ENCODE assay signal across 10 mouse cellular contexts in the genomic region with DNA sequence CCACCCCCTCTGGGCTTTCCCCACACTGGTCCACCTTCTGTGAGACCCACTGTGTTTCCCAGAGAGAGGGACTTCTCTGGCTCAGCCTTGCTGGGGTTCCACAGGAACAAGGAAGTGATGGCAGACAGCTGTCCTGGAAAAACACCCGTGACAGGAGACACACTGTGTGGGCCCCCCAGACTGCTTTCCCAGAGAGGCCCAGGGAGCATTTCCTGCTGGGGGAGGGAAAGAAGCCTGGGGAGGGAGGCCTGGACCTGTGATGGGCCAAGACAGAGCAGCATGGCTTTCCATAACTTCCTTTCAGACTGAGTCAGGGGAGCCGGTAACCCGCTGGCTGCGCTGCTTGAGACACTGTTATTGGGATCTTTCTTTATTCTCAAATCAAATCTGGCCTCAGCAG. TPM values are rescaled to one million over a fixed set of nuclear protein-coding genes. Genes with fewer than 3 reads are reported as not detected.
DNase-seq lines count a peak whose midpoint lies in the region; ATAC-seq and TF ChIP-seq lines count a peak whose summit lies in the region.
"Had no signal": no experiment of that assay in that cellular context is flagged by ENCODE, and none has a peak within 500 bp of the region (broad histone marks: within the 10 kb centered on the region; RNA-seq: fewer than 3 reads in every experiment).

No protein-coding gene starts in this region.

- peak overlapping the region; percentile 17; the same call in 1 of the 2 replicates for H3K4me3 ChIP-seq in gastrocnemius, adult 2 months
- no peak overlapping the region for H3K4me3 ChIP-seq in embryonic facial prominence, embryonic 12.5 days
- no peak overlapping the region for H3K4me3 ChIP-seq in heart, embryonic 16.5 days (ENCODE audit: low read length)
- H3K4me3 ChIP-seq in limb, embryonic 12.5 days (replicated peaks): no peak overlapping the region
- H3K4me3 ChIP-seq in layer of hippocampus, adult 2 months: no peak overlapping the region

- ATAC-seq in embryonic facial prominence, embryonic 12.5 days (ENCODE audit: insufficient number of reproducible peaks, insufficient read depth, low FRiP score, low TSS enrichment): no peak
- peak; percentile 46 for ATAC-seq in heart, embryonic 16.5 days (replicated peaks; ENCODE audit: extremely low read depth, insufficient read depth, low FRiP score)
- ATAC-seq in limb, embryonic 12.5 days (ENCODE audit: insufficient number of reproducible peaks, insufficient read depth, low FRiP score, low TSS enrichment, low read depth): no peak
- ATAC-seq in monocyte, adult 5-6 weeks (replicated peaks; ENCODE audit: insufficient number of reproducible peaks, low FRiP score, low TSS enrichment, poor library complexity, severe bottlenecking): no peak

- no peaks in the 10 kb centered on the region for H3K27me3 ChIP-seq in embryonic facial prominence, embryonic 12.5 days
- H3K27me3 ChIP-seq in heart, embryonic 16.5 days (ENCODE audit: control insufficient read depth, insufficient read depth, low read length): no peaks in the 10 kb centered on the region
- H3K27me3 ChIP-seq in limb, embryonic 12.5 days: no peaks in the 10 kb centered on the region

- H3K4me2 ChIP-seq in embryonic facial prominence, embryonic 12.5 days (replicated peaks): no peak overlapping the region
- H3K4me2 ChIP-seq in heart, embryonic 16.5 days (ENCODE audit: low read depth, low read length): no peak overlapping the region
- H3K4me2 ChIP-seq in limb, embryonic 12.5 days: no peak overlapping the region

- no peak overlapping the region for H3K9ac ChIP-seq in embryonic facial prominence, embryonic 12.5 days
- no peak overlapping the region for H3K9ac ChIP-seq in heart, embryonic 16.5 days (ENCODE audit: low read length)
- H3K9ac ChIP-seq in limb, embryonic 12.5 days (replicated peaks): no peak overlapping the region; the same call in 1 of the 2 replicates

- 37% methylated on average over 4 of the region's 4 CpGs for WGBS in embryonic facial prominence, embryonic 12.5 days
- 48% methylated on average over 4 of the region's 4 CpGs for WGBS in heart, embryonic 16.5 days
- 61% methylated on average over 4 of the region's 4 CpGs for WGBS in limb, embryonic 12.5 days

- no peaks in the 10 kb centered on the region for H3K9me3 ChIP-seq in embryonic facial prominence, embryonic 12.5 days
- H3K9me3 ChIP-seq in heart, embryonic 16.5 days (replicated peaks; ENCODE audit: control insufficient read depth, low read length): no peaks in the 10 kb centered on the region
- H3K9me3 ChIP-seq in limb, embryonic 12.5 days: no peaks in the 10 kb centered on the region

- H3K4me1 ChIP-seq in embryonic facial prominence, embryonic 12.5 days: peaks cover 68% of the 10 kb centered on the region
- peaks cover 43% of the 10 kb centered on the region for H3K4me1 ChIP-seq in heart, embryonic 16.5 days (ENCODE audit: control insufficient read depth, insufficient read depth, low read length)
- H3K4me1 ChIP-seq in limb, embryonic 12.5 days (replicated peaks): peaks cover 64% of the 10 kb centered on the region

- peak overlapping the region; percentile 71 for H3K27ac ChIP-seq in gastrocnemius, adult 2 months
- peak overlapping the region; percentile 76 for H3K27ac ChIP-seq in embryonic facial prominence, embryonic 12.5 days
- H3K27ac ChIP-seq in heart, embryonic 16.5 days (ENCODE audit: low read length): peak overlapping the region; percentile 59
- peak overlapping the region; percentile 66 for H3K27ac ChIP-seq in limb, embryonic 12.5 days
- no peak overlapping the region for H3K27ac ChIP-seq in layer of hippocampus, adult 2 months

- intact Hi-C loops in gastrocnemius, adult 2 months (cut with DNase I): no loop called here
- intact Hi-C loops in gastrocnemius, postnatal 36 days (cut with DNase I): no loop called here

- TF ChIP-seq CTCF in gastrocnemius, adult 2 months (IDR thresholded peaks at IDR 0.05): no peak
- no peak for TF ChIP-seq CTCF in layer of hippocampus, adult 2 months (conservative IDR thresholded peaks at IDR 0.05)

- peak; percentile 44 for DNase-seq in gastrocnemius, adult 2 months
- no peak for DNase-seq in gastrocnemius, postnatal 36 days
- DNase-seq in layer of hippocampus, adult 2 months (ENCODE audit: low spot score in 2 of 2): no peak
- DNase-seq in adrenal gland, adult 8-10 months: no peak
- DNase-seq: cerebellum, adult 2 months had no signal

- peaks cover 42% of the 10 kb centered on the region for H3K36me3 ChIP-seq in embryonic facial prominence, embryonic 12.5 days
- H3K36me3 ChIP-seq in heart, embryonic 16.5 days (ENCODE audit: control insufficient read depth, insufficient read depth): no peaks in the 10 kb centered on the region
- peaks cover 86% of the 10 kb centered on the region for H3K36me3 ChIP-seq in limb, embryonic 12.5 days

RNA-seq across cellular contexts. Expression of a gene that starts 8.8 kb away (rescaled TPM):
- 1 to 10 TPM; 2.9 to 8.9 TPM for total RNA-seq in gastrocnemius, adult 2 months (2021)
- total RNA-seq in gastrocnemius, postnatal 36 days (2021): 10 to 100 TPM in 1 of 2 experiments, 1 to 10 TPM in 1; 5.4 to 10.7 TPM
- 89.3 and 106 TPM in 2 replicates for polyA plus RNA-seq in embryonic facial prominence, embryonic 12.5 days (2016; fragmentation: Nextera tagmentation; extraction: Ambion mirVana)
- polyA plus RNA-seq in heart, embryonic 16.5 days (2015; fragmentation: Nextera tagmentation; extraction: Ambion mirVana): 26.0 and 27.4 TPM in 2 replicates
- 100 and 102 TPM in 2 replicates for polyA plus RNA-seq in limb, embryonic 12.5 days (2016; fragmentation: Nextera tagmentation; extraction: Ambion mirVana)
- total RNA-seq in layer of hippocampus, adult 2 months (2021): 10 to 100 TPM; 18.6 to 19.5 TPM
- total RNA-seq in monocyte, adult 5-6 weeks (2017): 0.10 to 0.43 TPM in 2 of 3 replicates, not detected in the other
- total RNA-seq in adrenal gland, adult 8-10 months (2022): 10 to 100 TPM; 10.6 to 40.4 (median 26.8) TPM

RNA-seq across cellular contexts. Expression of a gene that starts 20.7 kb away (rescaled TPM):
- under 1 TPM; 0.11 to 0.15 TPM for total RNA-seq in gastrocnemius, adult 2 months (2021)
- not detected for total RNA-seq in gastrocnemius, postnatal 36 days (2021)
- 0.18 TPM in 1 of 2 replicates, not detected in the other for polyA plus RNA-seq in embryonic facial prominence, embryonic 12.5 days (2016; fragmentation: Nextera tagmentation; extraction: Ambion mirVana)
- 0.19 and 0.53 TPM in 2 replicates for polyA plus RNA-seq in heart, embryonic 16.5 days (2015; fragmentation: Nextera tagmentation; extraction: Ambion mirVana)
- polyA plus RNA-seq in limb, embryonic 12.5 days (2016; fragmentation: Nextera tagmentation; extraction: Ambion mirVana): not detected in 2 replicates
- under 1 TPM; 0.22 to 0.33 TPM for total RNA-seq in layer of hippocampus, adult 2 months (2021)
- not detected in 3 replicates for total RNA-seq in monocyte, adult 5-6 weeks (2017)
- total RNA-seq in adrenal gland, adult 8-10 months (2022): under 1 TPM in 1 of 4 experiments, not detected in 3; 0.22 TPM
- polyA plus RNA-seq: spleen, adult 2 months had no signal
